In genomic region chr2:33178243-33178932, GRCm38 (mm10) we compare ENCODE assay signal across 8 mouse cellular contexts. TPM values are rescaled to one million over a fixed set of nuclear protein-coding genes. Genes with fewer than 3 reads are reported as not detected.
DNase-seq lines count a peak whose midpoint lies in the region; ATAC-seq lines count a peak whose summit lies in the region.

No protein-coding gene starts in this region.

- 0 out of 2 replicates have a peak, but pooled peaks have one; percentile 8 for ATAC-seq in embryonic facial prominence, embryonic 12.5 days (ENCODE audit: insufficient number of reproducible peaks, insufficient read depth, low FRiP score, low TSS enrichment)
- ATAC-seq in erythroblast, adult 5-6 weeks (replicated peaks; ENCODE audit: low FRiP score, poor library complexity, severe bottlenecking): no peak

- no peaks in the 10 kb centered on the region for H3K9me3 ChIP-seq in embryonic facial prominence, embryonic 12.5 days
- H3K9me3 ChIP-seq in hindbrain, embryonic 10.5 days: no peaks in the 10 kb centered on the region
- no peaks in the 10 kb centered on the region for H3K9me3 ChIP-seq in midbrain, embryonic 10.5 days (replicated peaks)

- peak; percentile 80 for DNase-seq in lung, postnatal 10 days
- DNase-seq in lung, postnatal 36 days: no peak
- DNase-seq in hindbrain, embryonic 10.5 days (ENCODE audit: low spot score): peak; percentile 17
- no peak for DNase-seq in midbrain, embryonic 10.5 days (ENCODE audit: low spot score)
- DNase-seq in adrenal gland, adult 8-10 months: no peak
- DNase-seq in left cerebral cortex, adult 11 months (ENCODE audit: low spot score): no peak

- H3K27me3 ChIP-seq in embryonic facial prominence, embryonic 12.5 days: no peaks in the 10 kb centered on the region
- no peaks in the 10 kb centered on the region for H3K27me3 ChIP-seq in hindbrain, embryonic 10.5 days (ENCODE audit: insufficient read depth, poor library complexity, severe bottlenecking)
- H3K27me3 ChIP-seq in midbrain, embryonic 10.5 days (ENCODE audit: low read depth, poor library complexity, severe bottlenecking): no peaks in the 10 kb centered on the region

- H3K4me2 ChIP-seq in embryonic facial prominence, embryonic 12.5 days (replicated peaks): no peak overlapping the region

- H3K4me1 ChIP-seq in embryonic facial prominence, embryonic 12.5 days: peaks cover 30% of the 10 kb centered on the region
- peaks cover 37% of the 10 kb centered on the region for H3K4me1 ChIP-seq in hindbrain, embryonic 10.5 days (replicated peaks)
- H3K4me1 ChIP-seq in midbrain, embryonic 10.5 days: peaks cover 42% of the 10 kb centered on the region

- 59% methylated on average over 11 of the region's 11 CpGs for WGBS in embryonic facial prominence, embryonic 12.5 days
- WGBS in hindbrain, embryonic 10.5 days: 63% methylated on average over 11 of the region's 11 CpGs
- WGBS in midbrain, embryonic 10.5 days: 63% methylated on average over 11 of the region's 11 CpGs

- no peaks in the 10 kb centered on the region for H3K36me3 ChIP-seq in embryonic facial prominence, embryonic 12.5 days
- H3K36me3 ChIP-seq in hindbrain, embryonic 10.5 days: peaks cover 7% of the 10 kb centered on the region; the same call in 1 of the 2 replicates
- H3K36me3 ChIP-seq in midbrain, embryonic 10.5 days: no peaks in the 10 kb centered on the region

- no peak overlapping the region for H3K27ac ChIP-seq in embryonic facial prominence, embryonic 12.5 days
- H3K27ac ChIP-seq in hindbrain, embryonic 10.5 days: peak overlapping the region; percentile 45; the same call in 1 of the 2 replicates
- H3K27ac ChIP-seq in midbrain, embryonic 10.5 days (replicated peaks): peak overlapping the region; percentile 3; the same call in 1 of the 2 replicates

- 0 out of 2 replicates have a peak overlapping the region, but pooled peaks have one; percentile 7 for H3K9ac ChIP-seq in embryonic facial prominence, embryonic 12.5 days

- no peak overlapping the region for H3K4me3 ChIP-seq in embryonic facial prominence, embryonic 12.5 days
- no peak overlapping the region for H3K4me3 ChIP-seq in hindbrain, embryonic 10.5 days
- H3K4me3 ChIP-seq in midbrain, embryonic 10.5 days: no peak overlapping the region

RNA-seq across cellular contexts. Expression of gene Angptl2, which starts 37.5 kb away (rescaled TPM):
- 42.6 and 43.9 TPM in 2 replicates for polyA plus RNA-seq in embryonic facial prominence, embryonic 12.5 days (2016; fragmentation: Nextera tagmentation; extraction: Ambion mirVana)
- 26.0 and 26.7 TPM in 2 replicates for polyA plus RNA-seq in hindbrain, embryonic 10.5 days (2016; fragmentation: Nextera tagmentation; extraction: Ambion mirVana)
- polyA plus RNA-seq in midbrain, embryonic 10.5 days (2016; fragmentation: Nextera tagmentation; extraction: Ambion mirVana): 21.8 and 25.9 TPM in 2 replicates
- total RNA-seq in erythroblast, adult 5-6 weeks (2015; ENCODE audit: low replicate concordance): 1.0 TPM in 1 of 2 replicates, not detected in the other
- total RNA-seq in erythroblast, adult 5-6 weeks (2017; ENCODE audit: low replicate concordance): 0.70 TPM in 1 of 2 replicates, not detected in the other
- 10 to 100 TPM; 29.3 to 53.9 (median 37.0) TPM for total RNA-seq in adrenal gland, adult 8-10 months (2022)

RNA-seq across cellular contexts. Expression of gene Garnl3, which starts 46.9 kb away (rescaled TPM):
- 12.3 and 14.3 TPM in 2 replicates for polyA plus RNA-seq in embryonic facial prominence, embryonic 12.5 days (2016; fragmentation: Nextera tagmentation; extraction: Ambion mirVana)
- polyA plus RNA-seq in hindbrain, embryonic 10.5 days (2016; fragmentation: Nextera tagmentation; extraction: Ambion mirVana): 9.6 and 14.5 TPM in 2 replicates
- polyA plus RNA-seq in midbrain, embryonic 10.5 days (2016; fragmentation: Nextera tagmentation; extraction: Ambion mirVana): 10.3 and 11.1 TPM in 2 replicates
- total RNA-seq in erythroblast, adult 5-6 weeks (2015; ENCODE audit: low replicate concordance): not detected in 2 replicates
- total RNA-seq in erythroblast, adult 5-6 weeks (2017; ENCODE audit: low replicate concordance): not detected in 2 replicates
- 10 to 100 TPM; 12.7 to 29.6 (median 19.1) TPM for total RNA-seq in adrenal gland, adult 8-10 months (2022)

Comparison
In these comparisons a context has a peak if more than half of its experiments do, and no peak if none do; other contexts are left out.
1. DNase-seq: peak in lung, postnatal 10 days (single experiment) and hindbrain, embryonic 10.5 days (single experiment); none in lung, postnatal 36 days (single experiment), midbrain, embryonic 10.5 days (single experiment), adrenal gland, adult 8-10 months (single experiment) and left cerebral cortex, adult 11 months (single experiment).